Mouse (Mus musculus) spleen, adult 18-20 months (tissue): ENCODE results near the gene Olfr137.

Source experiments
- DNase-seq, 2 experiments: peaks; one replicate each; pipeline ENCODE4 v3.0.0; 2022; ENCODE audit warnings: mixed read lengths in 2 of 2

Gene Olfr137

GRCm38 (mm10) chr17:38307470-38307869 is at the start of gene Olfr137:
Olfr137 (minus strand) TSS chr17:38307570.
- DNase-seq, result no peak

DNA sequence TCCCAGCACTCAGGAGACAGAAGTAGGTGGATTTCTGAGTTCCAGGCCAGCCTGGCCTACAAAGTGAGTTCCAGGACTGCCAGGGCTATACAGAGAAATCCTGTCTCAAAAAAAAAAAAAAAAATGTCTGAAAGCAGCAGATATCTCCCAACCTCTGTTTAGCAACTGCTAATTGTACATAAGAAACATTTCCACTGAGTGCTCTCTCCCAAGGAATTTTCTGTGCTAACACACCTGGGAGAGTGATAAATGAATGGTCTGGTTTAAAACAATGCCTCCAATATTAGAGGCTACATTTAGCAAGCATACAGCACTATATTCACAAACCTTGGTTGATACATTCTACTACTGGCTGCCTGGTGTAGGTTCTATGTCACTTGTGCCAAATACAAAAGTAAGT is 22.2 kb upstream of the Olfr137 start, which contains the start of gene Olfr136:
Olfr136 (plus strand) TSS at position 301 of the 400 bp plus-strand sequence.
- no peak for DNase-seq

DNA sequence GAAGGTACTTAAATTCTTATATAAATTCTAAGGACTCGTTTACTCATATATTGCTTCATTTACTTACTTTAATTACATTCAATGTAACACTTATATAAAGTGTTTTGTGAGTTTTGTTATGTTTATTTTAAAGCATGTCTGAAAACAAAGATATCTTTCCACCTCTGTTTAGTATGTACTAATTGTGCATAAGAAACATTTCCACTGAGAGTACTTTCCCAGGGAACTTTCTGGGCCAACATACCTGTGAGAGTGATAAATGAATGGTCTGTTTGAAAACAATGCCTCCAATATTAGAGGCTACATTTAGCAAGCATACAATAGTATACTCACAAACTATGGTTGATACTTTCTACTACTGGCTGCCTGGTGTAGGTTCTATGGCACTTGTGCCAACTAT is 46.6 kb downstream of the Olfr137 start, which contains the start of gene Olfr138:
Olfr138 (plus strand) TSS at position 301 of the 400 bp plus-strand sequence.
- DNase-seq, result no peak
